Mouse (Mus musculus): ENCODE measurements around the gene Agps. TPM values are rescaled to one million over a fixed set of nuclear protein-coding genes. Genes with fewer than 3 reads are reported as not detected.

Agps gene
- polyA plus RNA-seq, 1 experiment from 2014 or later, result 26.0 TPM

- Histone ChIP-seq H3K9ac (no peak overlapping the region), H3K36me3 (ENCODE audit: poor library complexity, severe bottlenecking) (no peaks in the 10 kb centered on the region), H3K9me3 (replicated peaks) (no peaks in the 10 kb centered on the region), H3K4me2 (no peak overlapping the region), H3K27me3 (no peaks in the 10 kb centered on the region), H3K4me1 (no peaks in the 10 kb centered on the region), H3K4me3 (no peak overlapping the region), H3K27ac (no peak overlapping the region)
- 89% methylated on average over 13 of the region's 13 CpGs for WGBS
- ATAC-seq, result no peak
Observed at GRCm38 (mm10) chr2:75814880-75815279, 17.1 kb upstream of the Agps start.

- H3K36me3 ChIP-seq (ENCODE audit: poor library complexity, severe bottlenecking), result no peaks in the 10 kb centered on the region
- no peak overlapping the region for H3K4me3 ChIP-seq
- no peaks in the 10 kb centered on the region for H3K9me3 ChIP-seq (replicated peaks)
- H3K4me1 ChIP-seq, result no peaks in the 10 kb centered on the region
- no peaks in the 10 kb centered on the region for H3K27me3 ChIP-seq
- WGBS, result 83% methylated on average over 8 of the region's 8 CpGs
- no peak for ATAC-seq
- H3K27ac ChIP-seq, result no peak overlapping the region
- H3K9ac ChIP-seq, result no peak overlapping the region
- H3K4me2 ChIP-seq, result no peak overlapping the region
Observed at GRCm38 (mm10) chr2:75815521-75815920, 16.5 kb upstream of the Agps start.

- WGBS, result 93% methylated on average over 6 of the region's 6 CpGs
- H3K4me2 ChIP-seq, result no peak overlapping the region
- H3K27ac ChIP-seq, result no peak overlapping the region
- no peak overlapping the region for H3K9ac ChIP-seq
- H3K36me3 ChIP-seq (ENCODE audit: poor library complexity, severe bottlenecking), result no peaks in the 10 kb centered on the region
- ATAC-seq, result no peak
- H3K9me3 ChIP-seq (replicated peaks), result no peaks in the 10 kb centered on the region
- H3K27me3 ChIP-seq, result no peaks in the 10 kb centered on the region
- no peaks in the 10 kb centered on the region for H3K4me1 ChIP-seq
- no peak overlapping the region for H3K4me3 ChIP-seq
Observed at GRCm38 (mm10) chr2:75816673-75817072, 15.3 kb upstream of the Agps start.

- no peak overlapping the region for H3K4me2 ChIP-seq
- H3K36me3 ChIP-seq (ENCODE audit: poor library complexity, severe bottlenecking), result no peaks in the 10 kb centered on the region
- no peak overlapping the region for H3K27ac ChIP-seq
- H3K9ac ChIP-seq, result no peak overlapping the region
- no peaks in the 10 kb centered on the region for H3K9me3 ChIP-seq (replicated peaks)
- no peak overlapping the region for H3K4me3 ChIP-seq
- no peaks in the 10 kb centered on the region for H3K4me1 ChIP-seq
- ATAC-seq, result no peak
- 86% methylated on average over 7 of the region's 7 CpGs for WGBS
- H3K27me3 ChIP-seq, result no peaks in the 10 kb centered on the region
Observed at GRCm38 (mm10) chr2:75818719-75819118, 13.3 kb upstream of the Agps start.

GRCm38 (mm10) chr2:75819796-75820195 is 12.2 kb upstream of the Agps start:
- Histone ChIP-seq H3K36me3 (ENCODE audit: poor library complexity, severe bottlenecking) (no peaks in the 10 kb centered on the region), H3K27me3 (no peaks in the 10 kb centered on the region), H3K4me1 (no peaks in the 10 kb centered on the region), H3K4me3 (no peak overlapping the region), H3K4me2 (no peak overlapping the region), H3K9ac (no peak overlapping the region), H3K9me3 (replicated peaks) (no peaks in the 10 kb centered on the region), H3K27ac (no peak overlapping the region)
- no peak for ATAC-seq
- 93% methylated on average over 3 of the region's 3 CpGs for WGBS

GRCm38 (mm10) chr2:75821971-75822751 is 9.8 kb upstream of the Agps start:
- no peaks in the 10 kb centered on the region for H3K4me1 ChIP-seq
- no peaks in the 10 kb centered on the region for H3K27me3 ChIP-seq
- no peaks in the 10 kb centered on the region for H3K9me3 ChIP-seq (replicated peaks)
- no peak overlapping the region for H3K27ac ChIP-seq
- no peak overlapping the region for H3K9ac ChIP-seq
- ATAC-seq, result no peak
- H3K4me3 ChIP-seq, result no peak overlapping the region
- WGBS, result 94% methylated on average over 13 of the region's 13 CpGs
- no peak overlapping the region for H3K4me2 ChIP-seq
- no peaks in the 10 kb centered on the region for H3K36me3 ChIP-seq (ENCODE audit: poor library complexity, severe bottlenecking)

- no peaks in the 10 kb centered on the region for H3K4me1 ChIP-seq
- H3K9ac ChIP-seq, result no peak overlapping the region
- no peak for ATAC-seq
- 61% methylated on average over 7 of the region's 7 CpGs for WGBS
- H3K27ac ChIP-seq, result no peak overlapping the region
- H3K27me3 ChIP-seq, result no peaks in the 10 kb centered on the region
- H3K4me2 ChIP-seq, result no peak overlapping the region
- no peak overlapping the region for H3K4me3 ChIP-seq
- H3K9me3 ChIP-seq (replicated peaks), result no peaks in the 10 kb centered on the region
- H3K36me3 ChIP-seq (ENCODE audit: poor library complexity, severe bottlenecking), result no peaks in the 10 kb centered on the region
Observed at GRCm38 (mm10) chr2:75823736-75824135, 8.2 kb upstream of the Agps start.

- Histone ChIP-seq H3K9ac (no peak overlapping the region), H3K36me3 (ENCODE audit: poor library complexity, severe bottlenecking) (no peaks in the 10 kb centered on the region), H3K27me3 (no peaks in the 10 kb centered on the region), H3K4me2 (no peak overlapping the region), H3K4me3 (no peak overlapping the region), H3K27ac (no peak overlapping the region), H3K4me1 (no peaks in the 10 kb centered on the region), H3K9me3 (replicated peaks) (no peaks in the 10 kb centered on the region)
- ATAC-seq, result no peak
- 41% methylated on average over 6 of the region's 6 CpGs for WGBS
Observed at GRCm38 (mm10) chr2:75824144-75824543, 7.8 kb upstream of the Agps start.

- no peaks in the 10 kb centered on the region for H3K4me1 ChIP-seq
- no peak overlapping the region for H3K27ac ChIP-seq
- no peak overlapping the region for H3K4me2 ChIP-seq
- H3K36me3 ChIP-seq (ENCODE audit: poor library complexity, severe bottlenecking), result no peaks in the 10 kb centered on the region
- no peaks in the 10 kb centered on the region for H3K27me3 ChIP-seq
- H3K9me3 ChIP-seq (replicated peaks), result no peaks in the 10 kb centered on the region
- no peak for ATAC-seq
- H3K9ac ChIP-seq, result no peak overlapping the region
- H3K4me3 ChIP-seq, result no peak overlapping the region
- WGBS, result 53% methylated on average over 3 of the region's 3 CpGs
Observed at GRCm38 (mm10) chr2:75824846-75825245, 7.1 kb upstream of the Agps start.

GRCm38 (mm10) chr2:75825603-75826002 is 6.4 kb upstream of the Agps start:
- no peaks in the 10 kb centered on the region for H3K9me3 ChIP-seq (replicated peaks)
- 90% methylated on average over 1 of the region's 1 CpGs for WGBS

GRCm38 (mm10) chr2:75828931-75829610 is 2.9 kb upstream of the Agps start:
- Histone ChIP-seq H3K4me1 (peaks cover 14% of the 10 kb centered on the region), H3K4me3 (no peak overlapping the region), H3K27ac (no peak overlapping the region), H3K27me3 (no peaks in the 10 kb centered on the region), H3K4me2 (no peak overlapping the region), H3K36me3 (ENCODE audit: poor library complexity, severe bottlenecking) (no peaks in the 10 kb centered on the region), H3K9me3 (replicated peaks) (no peaks in the 10 kb centered on the region), H3K9ac (no peak overlapping the region)
- ATAC-seq, result no peak
- 87% methylated on average over 8 of the region's 8 CpGs for WGBS

More at GRCm38 (mm10) chr2:75825603-75826002, 6.4 kb upstream of the Agps start:
- no peaks in the 10 kb centered on the region for H3K27me3 ChIP-seq
- no peak overlapping the region for H3K4me3 ChIP-seq
- H3K9ac ChIP-seq, result no peak overlapping the region
- H3K27ac ChIP-seq, result no peak overlapping the region
- no peaks in the 10 kb centered on the region for H3K36me3 ChIP-seq (ENCODE audit: poor library complexity, severe bottlenecking)
- no peak overlapping the region for H3K4me2 ChIP-seq
- no peak for ATAC-seq
- H3K4me1 ChIP-seq, result no peaks in the 10 kb centered on the region

GRCm38 (mm10) chr2:75830233-75830632 is 1.7 kb upstream of the Agps start:
- H3K27me3 ChIP-seq, result no peaks in the 10 kb centered on the region
- H3K4me2 ChIP-seq, result no peak overlapping the region
- ATAC-seq, result no peak
- WGBS, result 94% methylated on average over 7 of the region's 7 CpGs
- no peak overlapping the region for H3K27ac ChIP-seq
- H3K4me3 ChIP-seq, result no peak overlapping the region
- H3K9ac ChIP-seq, result no peak overlapping the region
- no peaks in the 10 kb centered on the region for H3K9me3 ChIP-seq (replicated peaks)
- peaks cover 16% of the 10 kb centered on the region for H3K4me1 ChIP-seq
- H3K36me3 ChIP-seq (ENCODE audit: poor library complexity, severe bottlenecking), result no peaks in the 10 kb centered on the region

Measured in forebrain, embryonic 13.5 days (tissue).